Mouse (Mus musculus): ENCODE results near the gene Sh3kbp1.

The Sh3kbp1 gene

GRCm38 (mm10) chrX:159911613-159912012 is 284.5 kb downstream of the Sh3kbp1 start:
- in situ Hi-C loops (cut with MboI, MseI) = no loop called here

DNA sequence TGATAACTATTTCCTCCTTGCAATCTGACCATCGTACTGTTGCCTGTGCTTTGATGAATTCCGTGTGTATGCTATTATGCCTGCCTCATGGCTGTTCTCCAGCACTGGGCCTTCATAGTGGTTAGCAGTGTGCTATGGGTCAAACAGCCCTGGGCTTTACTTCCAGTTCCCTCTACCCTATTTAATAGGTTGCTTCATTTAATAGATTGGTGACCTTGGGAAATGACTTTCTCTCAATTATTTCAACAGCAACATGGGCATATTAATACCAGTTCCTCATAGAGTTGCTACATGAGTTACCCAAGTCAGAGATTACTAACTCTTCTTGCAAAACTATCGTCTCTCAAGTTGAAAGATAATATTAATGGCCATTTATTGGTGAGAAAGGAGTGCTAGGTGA is 285.0 kb downstream of the Sh3kbp1 start:
- in situ Hi-C loops (cut with MboI, MseI) = no loop called here

DNA sequence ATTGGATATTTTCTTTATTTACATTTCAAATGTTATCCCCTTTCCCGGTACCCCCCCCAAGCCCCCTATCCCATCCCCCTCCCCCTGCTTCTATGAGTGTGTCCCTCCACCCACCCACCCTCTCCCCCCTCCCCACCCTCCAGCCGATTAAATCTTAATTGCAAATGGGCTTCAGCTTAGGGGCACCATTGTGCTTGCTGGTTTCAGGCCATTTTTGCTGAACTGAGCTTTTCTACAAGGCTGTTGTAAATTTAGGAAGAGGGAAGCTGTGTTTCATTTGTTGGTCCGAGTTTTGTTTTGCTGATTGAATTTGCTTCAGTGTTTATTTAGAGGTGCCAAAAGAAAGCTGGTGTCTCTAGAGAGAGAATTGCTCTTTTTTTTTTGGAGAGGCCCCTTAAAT is 286.4 kb downstream of the Sh3kbp1 start:
- in situ Hi-C loops (cut with MboI, MseI) = no loop called here

DNA sequence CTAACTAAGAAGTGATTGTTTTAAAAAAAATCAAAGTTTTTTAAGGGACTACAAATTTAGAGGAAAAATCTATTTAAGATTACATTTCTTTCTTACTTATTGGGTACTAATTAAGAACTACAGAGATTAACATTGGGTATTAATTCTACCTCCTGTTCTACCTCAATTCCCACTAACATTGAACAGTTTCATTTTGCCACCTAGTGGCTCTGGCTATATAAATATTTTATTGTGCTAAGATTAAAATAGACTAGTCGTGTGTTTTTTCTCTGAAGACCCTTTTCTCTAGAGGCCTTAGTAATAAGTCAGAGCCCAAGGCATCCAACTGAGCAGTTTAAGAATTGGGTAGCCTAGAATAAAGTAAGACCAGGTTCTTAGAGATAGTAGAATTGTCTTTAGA is 288.1 kb downstream of the Sh3kbp1 start:
- in situ Hi-C loops (cut with MboI, MseI) = no loop called here

DNA sequence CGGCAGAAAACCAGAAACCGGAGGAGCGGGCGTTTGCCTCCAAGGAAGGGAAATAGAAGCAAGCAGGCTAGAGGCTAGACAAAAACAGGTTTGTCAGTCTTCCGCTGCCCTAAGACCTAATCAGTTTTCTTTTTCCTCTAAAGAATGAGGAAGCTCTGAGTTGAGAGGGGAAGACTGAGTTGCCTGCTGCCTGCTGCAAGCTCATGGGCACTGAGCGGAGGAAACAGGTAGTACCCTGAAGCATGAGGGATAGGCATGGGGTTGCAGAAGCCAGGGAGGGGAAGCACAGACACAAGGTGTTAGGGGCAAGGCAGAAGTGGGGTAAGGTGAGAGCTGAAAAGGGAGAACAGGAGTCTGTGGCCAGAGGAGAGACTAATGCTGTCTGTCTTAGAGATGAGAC is 297.7 kb downstream of the Sh3kbp1 start:
- in situ Hi-C loops (cut with MboI, MseI) = no loop called here

- in situ Hi-C loops (cut with MboI, MseI) = no loop called here
These were observed 301.1 kb downstream of the Sh3kbp1 start for GRCm38 (mm10) chrX:159928165-159928564.

GRCm38 (mm10) chrX:159928834-159929233 is 301.8 kb downstream of the Sh3kbp1 start:
- in situ Hi-C loops (cut with MboI, MseI) = no loop called here

DNA sequence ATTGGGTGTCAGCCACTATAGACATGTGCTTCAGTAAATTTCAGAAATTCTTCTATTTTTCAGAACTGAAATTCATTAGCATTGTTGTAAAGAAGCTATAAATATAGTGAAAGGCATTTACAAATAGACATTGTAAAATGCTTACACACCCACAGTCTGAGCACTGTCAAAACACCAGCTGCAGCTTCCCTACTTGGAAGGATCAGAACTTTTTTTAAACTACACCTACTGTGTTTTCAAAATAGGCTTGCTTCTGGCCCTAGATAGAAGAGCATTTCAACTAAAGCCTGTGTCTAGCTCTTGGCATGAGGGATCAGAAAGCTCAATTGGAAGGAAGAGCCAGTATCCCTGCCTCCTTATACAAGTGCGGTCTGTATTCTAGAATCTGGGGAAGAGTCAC is 305.0 kb downstream of the Sh3kbp1 start:
- in situ Hi-C loops (cut with MboI, MseI) = no loop called here

GRCm38 (mm10) chrX:159942569-159942968 is 315.5 kb downstream of the Sh3kbp1 start:
- in situ Hi-C loops (cut with MboI, MseI) = loop anchor here in 1 of 2 experiments (5.0 kb wide), 1 partner anchor 315 kb away; the partner anchor contains the start of gene Sh3kbp1

GRCm38 (mm10) chrX:159943586-159943985 is 316.5 kb downstream of the Sh3kbp1 start:
- in situ Hi-C loops (cut with MboI, MseI) = loop anchor here in 1 of 2 experiments (5.0 kb wide), 1 partner anchor 316 kb away; the partner anchor contains the start of gene Sh3kbp1

DNA sequence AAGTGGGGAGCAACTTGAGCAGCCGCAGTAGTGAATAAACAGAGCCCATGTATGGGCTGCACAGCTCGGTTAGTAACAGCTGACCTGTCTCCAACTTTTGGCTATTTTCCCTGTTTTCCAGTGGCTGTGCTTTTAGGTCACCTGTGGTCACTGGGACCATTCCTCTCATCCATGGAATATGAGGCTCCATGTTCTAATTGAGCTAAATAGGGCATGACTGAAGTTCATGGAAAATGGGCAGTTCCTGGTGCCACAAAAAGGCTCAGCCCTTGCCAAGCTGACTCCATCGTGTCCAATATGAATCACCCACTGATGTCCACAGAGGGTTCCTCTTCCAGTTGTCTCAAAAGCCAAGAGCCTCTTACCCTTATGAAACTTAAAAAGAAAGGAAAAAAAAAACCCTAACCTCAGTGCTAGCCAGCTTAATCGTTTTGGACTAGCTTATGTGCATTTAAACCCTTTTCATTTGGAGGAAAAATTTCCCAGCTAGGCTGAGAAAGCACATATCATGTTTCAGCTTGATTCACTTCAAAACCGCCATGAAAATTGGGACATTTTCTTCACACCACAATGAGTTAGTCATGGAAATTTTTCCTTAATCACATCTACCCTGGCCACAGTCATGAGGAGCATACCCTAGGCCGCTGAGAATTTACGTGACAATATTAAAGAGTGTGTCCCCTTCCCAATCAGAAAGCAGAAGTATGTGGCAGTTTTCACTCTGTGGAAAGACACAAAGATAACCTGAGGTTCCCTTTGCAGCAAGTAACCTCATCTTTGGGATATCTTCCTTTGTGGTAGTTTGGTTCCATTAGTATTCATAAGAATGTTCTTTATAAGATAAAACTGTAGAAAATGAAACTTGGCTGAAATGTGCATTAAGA is 326.7 kb downstream of the Sh3kbp1 start:
- in situ Hi-C loops (cut with MboI, MseI) = no loop called here

DNA sequence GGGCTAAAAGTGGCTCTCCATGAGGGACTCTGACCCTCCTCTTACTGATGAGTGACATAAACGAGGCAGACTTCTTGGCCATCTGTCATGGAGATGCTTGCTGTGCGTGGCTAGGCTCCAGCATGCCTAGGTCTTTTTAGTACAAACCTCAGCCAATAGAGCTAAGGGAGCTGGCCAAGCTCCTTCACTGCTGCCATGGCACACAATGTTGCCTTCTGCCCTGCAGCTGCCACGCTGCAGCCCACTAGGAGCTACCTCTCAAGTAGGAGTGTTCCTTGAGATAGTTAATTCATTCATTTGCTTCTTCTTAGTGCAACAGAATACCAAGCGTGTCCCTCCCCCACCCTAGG is 327.3 kb downstream of the Sh3kbp1 start:
- in situ Hi-C loops (cut with MboI, MseI) = no loop called here

- in situ Hi-C loops (cut with MboI, MseI) = no loop called here
These were observed 328.4 kb downstream of the Sh3kbp1 start for GRCm38 (mm10) chrX:159955433-159955832.

- in situ Hi-C loops (cut with MboI, MseI) = no loop called here
These were observed 334.3 kb downstream of the Sh3kbp1 start for GRCm38 (mm10) chrX:159961385-159961784.

- in situ Hi-C loops (cut with MboI, MseI) = no loop called here
These were observed 336.2 kb downstream of the Sh3kbp1 start for GRCm38 (mm10) chrX:159963273-159963672.

DNA sequence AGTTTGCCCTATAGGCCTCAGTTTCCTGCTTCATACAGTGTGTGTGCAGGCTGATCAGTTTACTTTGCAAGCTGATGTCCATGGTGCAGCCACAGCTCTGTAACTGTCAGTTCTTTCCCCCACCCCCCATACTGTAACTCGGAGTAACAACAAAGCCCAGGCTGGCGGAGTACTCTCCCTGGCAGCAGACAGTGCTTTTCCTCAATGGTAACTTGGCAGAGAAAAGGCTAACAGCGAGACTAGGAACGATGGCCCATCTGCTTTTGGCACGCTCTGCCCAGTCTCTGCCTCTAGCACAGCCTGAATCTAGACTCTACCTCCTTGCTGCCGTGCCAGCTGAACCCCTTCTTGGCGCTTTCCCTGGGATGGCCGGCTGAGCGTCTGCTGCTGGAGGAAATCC is 336.9 kb downstream of the Sh3kbp1 start:
- in situ Hi-C loops (cut with MboI, MseI) = no loop called here

DNA sequence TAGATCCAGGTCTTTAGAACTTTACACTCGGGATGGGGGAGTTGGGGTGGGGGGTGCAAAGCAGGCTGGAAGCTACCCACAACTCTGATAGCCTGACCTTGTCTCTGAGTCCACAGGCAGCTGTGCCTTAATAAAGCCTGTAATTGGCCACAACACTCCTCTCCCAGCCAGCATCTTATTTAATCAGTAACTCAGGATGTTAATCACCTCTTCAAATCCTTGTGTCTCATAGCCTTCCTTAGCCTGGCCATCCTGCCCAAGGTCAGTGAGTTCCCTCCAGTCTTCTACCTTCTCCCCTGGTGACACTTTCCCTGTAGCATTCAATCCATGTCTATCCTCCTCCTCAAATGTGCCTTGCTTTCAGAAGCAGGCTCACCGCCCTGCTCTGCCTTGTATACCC is 342.0 kb downstream of the Sh3kbp1 start:
- in situ Hi-C loops (cut with MboI, MseI) = no loop called here

DNA sequence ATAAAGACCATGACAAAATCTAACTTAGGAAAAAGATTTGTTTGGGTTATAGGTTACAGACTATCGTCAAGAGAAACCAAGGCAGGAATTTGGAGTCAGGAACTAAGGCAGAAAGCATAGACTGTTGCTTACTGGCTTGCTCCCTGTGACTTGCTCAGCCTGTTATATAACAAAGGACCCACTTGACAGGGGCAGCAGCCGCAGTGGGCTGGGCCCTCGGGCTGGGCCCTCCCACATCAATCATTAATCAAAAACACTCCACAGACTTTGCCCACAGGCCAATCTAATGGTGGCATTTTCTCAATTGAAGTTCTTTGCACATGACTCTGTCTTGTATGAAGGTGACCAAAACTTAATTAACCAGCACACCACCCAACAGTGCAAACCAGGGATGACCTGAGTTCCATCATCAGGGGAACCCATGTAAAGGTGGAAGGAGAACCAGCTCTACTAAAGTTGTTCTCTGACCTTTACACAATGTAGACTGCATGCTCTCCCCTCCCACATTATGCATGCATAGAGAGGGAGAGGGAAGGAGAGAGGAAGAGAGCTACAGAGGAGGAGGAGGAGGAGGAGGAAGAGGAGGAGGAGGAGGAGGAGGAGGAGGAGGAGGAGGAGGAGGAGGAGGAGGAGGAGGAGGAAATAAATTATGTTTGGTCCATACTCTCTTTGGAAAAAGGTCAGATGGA is 344.2 kb downstream of the Sh3kbp1 start:
- in situ Hi-C loops (cut with MboI, MseI) = no loop called here

GRCm38 (mm10) chrX:159973730-159974129 is 346.7 kb downstream of the Sh3kbp1 start:
- in situ Hi-C loops (cut with MboI, MseI) = no loop called here

DNA sequence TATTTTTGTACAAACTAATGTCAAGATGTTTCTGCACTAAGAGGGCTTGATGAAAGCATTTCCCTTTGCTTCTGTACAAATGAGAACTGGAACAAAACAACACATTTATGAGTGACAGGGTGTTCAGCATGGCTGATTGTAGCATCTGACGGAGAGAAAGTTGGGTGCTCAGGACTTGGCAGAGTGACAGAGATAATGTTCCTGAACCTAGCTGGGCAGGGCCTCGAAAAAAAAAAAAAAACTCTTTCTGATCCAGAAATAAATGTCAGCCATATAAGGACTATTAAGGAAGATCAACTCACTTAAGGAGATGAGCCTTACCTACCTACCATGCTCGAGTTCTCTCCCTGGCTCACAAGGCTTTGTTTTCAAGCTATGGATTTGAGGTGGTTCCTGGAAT is 349.2 kb downstream of the Sh3kbp1 start:
- in situ Hi-C loops (cut with MboI, MseI) = no loop called here

- in situ Hi-C loops (cut with MboI, MseI) = no loop called here
These were observed 361.2 kb downstream of the Sh3kbp1 start, which contains the start of gene Map3k15 for GRCm38 (mm10) chrX:159988002-159988960. Gene Map3k15 (plus strand): TSS chrX:159988433.

DNA sequence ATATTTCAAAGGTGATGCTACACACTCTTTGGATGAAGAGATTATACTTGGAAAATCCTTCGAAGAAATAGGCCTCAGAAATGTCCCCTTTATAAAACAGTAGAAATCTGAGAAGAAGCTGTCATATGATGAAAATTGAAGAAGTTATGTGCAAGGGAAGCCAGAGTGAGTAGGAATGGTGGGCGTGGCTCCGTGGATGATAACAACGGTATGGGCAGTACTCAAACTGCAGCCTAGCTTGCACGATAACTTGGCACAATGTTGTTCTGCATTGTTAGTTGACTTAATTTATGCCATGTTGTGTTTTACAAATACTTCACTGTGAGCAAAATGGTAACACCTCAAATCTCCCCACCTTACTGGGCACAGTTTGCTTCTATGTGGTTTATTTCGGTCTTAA is 368.7 kb downstream of the Sh3kbp1 start:
- in situ Hi-C loops (cut with MboI, MseI) = no loop called here

Measured in T-helper 17 cell (primary cell).